Mouse (Mus musculus) 3T3-L1 (cell line): ENCODE data around the gene Trpc3.
"Not testable (repeated sequence)": the region's sequence is repeated elsewhere in the genome, so short reads cannot be mapped to it uniquely, and the experiment has no call there.

ENCODE experiments used
- DNase-seq: peaks from one replicate; pipeline ENCODE4 v3.0.0-alpha.2; 2015; ENCODE audit warnings: low read depth, low spot score

Trpc3 gene

GRCm38 (mm10) chr3:36689392-36690291 lies at the start of gene Trpc3:
Trpc3 (minus strand) TSS chr3:36690167.
- no peak for DNase-seq

- DNase-seq = no peak
Observed at GRCm38 (mm10) chr3:36738071-36738470, 48.1 kb upstream of the Trpc3 start.

GRCm38 (mm10) chr3:36733075-36733474 lies 43.1 kb upstream of the Trpc3 start:
- DNase-seq = no peak

- no peak for DNase-seq
Observed at GRCm38 (mm10) chr3:36726545-36726944, 36.6 kb upstream of the Trpc3 start.

GRCm38 (mm10) chr3:36721850-36722249 lies 31.9 kb upstream of the Trpc3 start:
- DNase-seq = no peak

GRCm38 (mm10) chr3:36709521-36709920 lies 19.6 kb upstream of the Trpc3 start:
- no peak for DNase-seq

- DNase-seq = no peak
Observed at GRCm38 (mm10) chr3:36690292-36690650, 304 bp upstream of the Trpc3 start.

GRCm38 (mm10) chr3:36688874-36689273 lies 1.1 kb downstream of the Trpc3 start:
- DNase-seq = no peak

GRCm38 (mm10) chr3:36675822-36676221 lies 14.1 kb downstream of the Trpc3 start:
- DNase-seq = no peak

GRCm38 (mm10) chr3:36667814-36668213 lies 22.2 kb downstream of the Trpc3 start:
- DNase-seq = no peak

GRCm38 (mm10) chr3:36645245-36645559 lies 44.8 kb downstream of the Trpc3 start:
- not testable (repeated sequence) for DNase-seq

- DNase-seq = peak; percentile 17
Observed at GRCm38 (mm10) chr3:36644554-36645244, 45.3 kb downstream of the Trpc3 start.

GRCm38 (mm10) chr3:36643354-36643753 lies 46.6 kb downstream of the Trpc3 start:
- DNase-seq = no peak

- DNase-seq = no peak
Observed at GRCm38 (mm10) chr3:36642736-36643135, 47.2 kb downstream of the Trpc3 start.

- peak; percentile 11 for DNase-seq
Observed at GRCm38 (mm10) chr3:36640787-36641186, 49.2 kb downstream of the Trpc3 start.

GRCm38 (mm10) chr3:36635449-36635848 lies 54.5 kb downstream of the Trpc3 start:
- DNase-seq = no peak

- DNase-seq = no peak
Observed at GRCm38 (mm10) chr3:36626803-36627202, 63.2 kb downstream of the Trpc3 start.

GRCm38 (mm10) chr3:36618181-36618580 lies 71.8 kb downstream of the Trpc3 start:
- DNase-seq = no peak

- DNase-seq = peak; percentile 9
Observed at GRCm38 (mm10) chr3:36613908-36614255, 76.1 kb downstream of the Trpc3 start.

GRCm38 (mm10) chr3:36613202-36613907 lies 76.6 kb downstream of the Trpc3 start, which contains the start of gene Bbs7:
Bbs7 (minus strand) TSS chr3:36613477.
- DNase-seq = peak; percentile 95

GRCm38 (mm10) chr3:36612687-36613086 lies 77.3 kb downstream of the Trpc3 start:
- DNase-seq = peak; percentile 37
